Mouse (Mus musculus): ENCODE data around the gene Sfta2. TPM values are rescaled to one million over a fixed set of nuclear protein-coding genes. Genes with fewer than 3 reads are reported as not detected.

Gene Sfta2
- polyA plus RNA-seq, 1 experiment from 2014 or later: 10.6 TPM

DNA sequence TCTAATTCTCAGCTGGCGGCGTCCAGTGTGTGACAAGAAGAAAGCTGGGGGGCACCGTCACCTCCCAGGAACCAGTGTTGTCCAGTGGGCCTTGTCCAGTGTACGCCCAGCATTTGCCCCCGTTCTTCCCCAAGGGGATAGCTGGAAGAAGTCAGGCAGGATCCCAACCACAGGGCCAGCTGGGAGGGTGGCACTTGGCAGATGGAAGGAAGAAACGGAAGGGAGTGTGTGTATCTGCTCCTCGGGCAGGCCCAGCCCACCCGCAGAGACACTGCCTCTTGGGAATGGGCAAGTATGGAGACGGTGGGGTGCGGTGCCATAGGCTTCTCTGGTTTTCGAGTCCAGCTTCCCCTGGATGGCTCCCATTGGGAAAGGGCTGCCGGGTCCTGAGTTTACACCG is 80.6 kb downstream of the Sfta2 start:
- H3K27me3 ChIP-seq (replicated peaks): no peaks in the 10 kb centered on the region
- H3K4me3 ChIP-seq (replicated peaks): no peak overlapping the region
- 88% methylated on average over 13 of the region's 13 CpGs for WGBS
- no peak overlapping the region for H3K27ac ChIP-seq
- H3K9ac ChIP-seq: no peak overlapping the region
- no peak for ATAC-seq (ENCODE audit: insufficient read depth, low FRiP score, low read depth)
- H3K4me1 ChIP-seq: no peaks in the 10 kb centered on the region
- no peak overlapping the region for H3K4me2 ChIP-seq
- H3K9me3 ChIP-seq: no peaks in the 10 kb centered on the region
- H3K36me3 ChIP-seq: peaks cover 36% of the 10 kb centered on the region

- H3K27ac ChIP-seq: no peak overlapping the region
- no peaks in the 10 kb centered on the region for H3K9me3 ChIP-seq
- H3K9ac ChIP-seq: no peak overlapping the region
- no peak for ATAC-seq (ENCODE audit: insufficient read depth, low FRiP score, low read depth)
- no peaks in the 10 kb centered on the region for H3K27me3 ChIP-seq (replicated peaks)
- H3K4me1 ChIP-seq: no peaks in the 10 kb centered on the region
- H3K36me3 ChIP-seq: peaks cover 63% of the 10 kb centered on the region
- WGBS: 76% methylated on average over 9 of the region's 9 CpGs
- H3K4me2 ChIP-seq: no peak overlapping the region
- no peak overlapping the region for H3K4me3 ChIP-seq (replicated peaks)
Observed at GRCm38 (mm10) chr17:35685061-35685460, 83.7 kb downstream of the Sfta2 start.

DNA sequence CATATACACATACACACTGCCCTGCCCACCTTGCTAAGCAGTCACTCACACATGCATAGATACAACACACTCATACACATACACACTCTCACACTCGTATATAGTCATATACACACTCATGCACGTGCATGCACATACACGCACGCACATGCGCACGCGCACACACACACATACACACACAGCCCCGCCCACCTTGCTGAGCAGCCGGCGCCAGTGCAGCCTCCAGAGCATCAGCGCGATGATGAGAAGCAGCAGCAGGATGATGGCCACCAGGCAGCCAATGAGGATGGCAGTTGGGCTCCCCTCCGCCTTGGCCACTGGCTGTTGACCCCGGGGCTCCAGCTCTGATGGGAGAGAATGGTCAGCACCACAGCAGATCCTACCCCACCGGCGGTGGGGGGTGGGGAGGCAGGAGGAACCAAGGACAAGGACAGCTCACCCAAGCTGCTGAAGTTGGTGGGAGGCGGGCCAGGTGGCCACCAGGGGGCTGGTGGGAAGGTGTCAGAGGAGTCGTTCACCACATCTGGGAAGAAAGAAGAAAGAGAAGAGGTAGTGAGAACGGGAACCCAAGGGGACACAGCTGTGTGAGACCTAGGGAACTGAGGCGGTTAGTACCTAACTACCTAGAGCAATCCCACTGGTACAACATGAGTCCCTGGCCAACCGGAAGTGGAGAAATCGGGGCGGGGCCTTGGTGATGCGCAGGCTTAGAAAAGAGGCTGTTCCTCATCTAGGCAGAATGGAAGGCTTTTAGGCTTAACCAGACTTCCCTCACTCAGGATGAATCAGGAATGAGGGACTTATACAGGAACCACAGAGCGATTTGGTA is 87.2 kb downstream of the Sfta2 start:
- H3K9me3 ChIP-seq: no peaks in the 10 kb centered on the region
- 82% methylated on average over 25 of the region's 25 CpGs for WGBS
- H3K4me3 ChIP-seq (replicated peaks): no peak overlapping the region
- no peak overlapping the region for H3K9ac ChIP-seq
- H3K27me3 ChIP-seq (replicated peaks): no peaks in the 10 kb centered on the region
- no peaks in the 10 kb centered on the region for H3K4me1 ChIP-seq
- H3K36me3 ChIP-seq: peaks cover 81% of the 10 kb centered on the region
- H3K4me2 ChIP-seq: no peak overlapping the region
- H3K27ac ChIP-seq: no peak overlapping the region
- ATAC-seq (ENCODE audit: insufficient read depth, low FRiP score, low read depth): no peak

DNA sequence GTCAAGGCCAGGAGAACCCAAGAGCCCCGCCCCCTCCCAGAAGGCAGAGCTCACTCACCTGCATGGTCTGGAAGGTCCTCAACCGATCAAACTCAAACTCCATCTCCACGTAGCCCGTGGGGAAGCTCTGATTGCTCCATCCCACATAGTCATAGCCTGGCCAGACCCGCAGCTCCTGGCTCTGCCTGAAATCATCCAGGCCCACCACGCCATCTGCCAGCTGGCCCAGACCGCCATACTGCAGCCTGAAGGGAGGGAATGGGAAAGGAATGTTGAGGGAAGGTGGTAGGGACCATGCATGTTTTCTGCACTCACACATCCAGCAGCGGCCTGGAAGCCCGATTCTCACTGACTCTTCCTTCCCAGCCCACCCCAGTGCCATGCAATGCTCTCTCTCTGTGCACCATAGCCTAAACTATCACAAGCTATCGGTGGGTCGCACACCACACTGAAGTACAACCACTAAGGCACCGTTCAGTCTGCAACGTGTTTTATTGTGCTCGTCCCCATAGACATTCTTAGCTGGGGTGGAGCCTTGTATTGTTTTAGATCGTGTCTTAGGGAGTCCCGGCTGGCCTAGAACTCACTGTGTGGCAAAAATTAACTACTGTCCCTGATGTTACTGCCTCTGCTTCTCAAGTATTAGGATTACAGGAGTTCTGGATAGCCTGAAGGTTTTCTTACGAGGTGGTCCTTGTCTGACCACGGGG is 88.7 kb downstream of the Sfta2 start:
- WGBS: 91% methylated on average over 18 of the region's 18 CpGs

DNA sequence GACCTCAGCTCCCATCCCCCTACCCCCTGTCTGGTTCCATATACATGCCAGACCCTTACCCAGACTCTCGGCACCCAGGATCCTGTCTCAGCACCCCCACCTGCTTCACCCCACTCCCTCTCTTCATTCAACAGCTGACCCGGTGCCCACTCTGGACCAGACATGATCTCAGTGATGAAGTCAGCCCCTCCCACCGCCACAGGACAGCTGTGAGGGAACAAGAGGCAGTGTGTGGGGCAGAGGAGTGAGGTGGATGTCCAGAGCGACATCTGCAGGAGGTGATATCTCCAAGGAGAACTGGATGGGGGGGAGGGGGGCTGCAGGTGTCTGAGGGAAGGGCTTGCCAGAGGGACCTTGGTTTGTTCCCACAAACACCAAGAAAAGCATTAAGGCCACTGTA is 90.5 kb downstream of the Sfta2 start:
- Histone ChIP-seq H3K9me3 (no peaks in the 10 kb centered on the region), H3K4me2 (no peak overlapping the region), H3K4me3 (replicated peaks) (no peak overlapping the region), H3K27ac (no peak overlapping the region), H3K9ac (no peak overlapping the region), H3K27me3 (replicated peaks) (no peaks in the 10 kb centered on the region), H3K4me1 (0 out of 2 replicates have a peak, but pooled peaks cover 2% of the 10 kb centered on the region), H3K36me3 (peaks cover 74% of the 10 kb centered on the region)
- WGBS: 78% methylated on average over 4 of the region's 4 CpGs
- ATAC-seq (ENCODE audit: insufficient read depth, low FRiP score, low read depth): no peak

More for the DNA sequence above, 88.7 kb downstream of the Sfta2 start:
- Histone ChIP-seq H3K27ac (no peak overlapping the region), H3K4me3 (replicated peaks) (no peak overlapping the region), H3K27me3 (replicated peaks) (no peaks in the 10 kb centered on the region), H3K4me2 (no peak overlapping the region), H3K4me1 (no peaks in the 10 kb centered on the region), H3K9me3 (no peaks in the 10 kb centered on the region), H3K9ac (no peak overlapping the region), H3K36me3 (peaks cover 77% of the 10 kb centered on the region)
- ATAC-seq (ENCODE audit: insufficient read depth, low FRiP score, low read depth): no peak

DNA sequence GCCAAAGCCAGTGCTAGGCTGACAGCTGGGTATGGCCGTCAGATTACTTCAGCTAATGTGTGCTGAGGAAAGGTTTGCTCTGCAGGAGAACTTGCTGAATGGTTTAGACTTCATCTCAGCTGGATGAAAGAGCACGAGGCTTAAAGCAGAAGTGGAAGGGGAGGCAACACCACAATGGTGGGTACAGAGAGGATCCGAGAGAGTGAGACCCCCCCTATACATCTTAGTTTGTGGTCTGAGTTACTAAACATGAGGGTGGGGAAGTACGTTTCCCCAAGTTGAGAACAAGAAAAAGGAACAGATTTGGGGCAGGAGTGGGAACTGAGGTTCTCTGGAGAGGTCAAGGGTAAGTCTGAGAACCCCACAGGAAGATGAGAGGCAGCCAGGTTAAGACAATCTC is 91.0 kb downstream of the Sfta2 start:
- ATAC-seq (ENCODE audit: insufficient read depth, low FRiP score, low read depth): no peak
- 70% methylated on average over 4 of the region's 4 CpGs for WGBS
- Histone ChIP-seq H3K9ac (no peak overlapping the region), H3K27me3 (replicated peaks) (no peaks in the 10 kb centered on the region), H3K4me2 (no peak overlapping the region), H3K4me3 (replicated peaks) (no peak overlapping the region), H3K27ac (no peak overlapping the region), H3K4me1 (peaks cover 7% of the 10 kb centered on the region), H3K36me3 (peaks cover 69% of the 10 kb centered on the region), H3K9me3 (no peaks in the 10 kb centered on the region)

- no peaks in the 10 kb centered on the region for H3K27me3 ChIP-seq (replicated peaks)
- H3K4me3 ChIP-seq (replicated peaks): no peak overlapping the region
- H3K9ac ChIP-seq: no peak overlapping the region
- no peak for ATAC-seq (ENCODE audit: insufficient read depth, low FRiP score, low read depth)
- no peaks in the 10 kb centered on the region for H3K9me3 ChIP-seq
- no peak overlapping the region for H3K27ac ChIP-seq
- peaks cover 53% of the 10 kb centered on the region for H3K36me3 ChIP-seq
- peaks cover 20% of the 10 kb centered on the region for H3K4me1 ChIP-seq
- H3K4me2 ChIP-seq: no peak overlapping the region
- WGBS: 83% methylated on average over 5 of the region's 5 CpGs
Observed at GRCm38 (mm10) chr17:35693906-35694305, 92.6 kb downstream of the Sfta2 start.

GRCm38 (mm10) chr17:35695289-35695688 is 93.9 kb downstream of the Sfta2 start:
- Histone ChIP-seq H3K9ac (no peak overlapping the region), H3K9me3 (no peaks in the 10 kb centered on the region), H3K36me3 (peaks cover 43% of the 10 kb centered on the region), H3K27ac (no peak overlapping the region), H3K4me3 (replicated peaks) (no peak overlapping the region), H3K4me2 (no peak overlapping the region), H3K27me3 (replicated peaks) (no peaks in the 10 kb centered on the region), H3K4me1 (peaks cover 31% of the 10 kb centered on the region)
- ATAC-seq (ENCODE audit: insufficient read depth, low FRiP score, low read depth): no peak
- 87% methylated on average over 2 of the region's 2 CpGs for WGBS

DNA sequence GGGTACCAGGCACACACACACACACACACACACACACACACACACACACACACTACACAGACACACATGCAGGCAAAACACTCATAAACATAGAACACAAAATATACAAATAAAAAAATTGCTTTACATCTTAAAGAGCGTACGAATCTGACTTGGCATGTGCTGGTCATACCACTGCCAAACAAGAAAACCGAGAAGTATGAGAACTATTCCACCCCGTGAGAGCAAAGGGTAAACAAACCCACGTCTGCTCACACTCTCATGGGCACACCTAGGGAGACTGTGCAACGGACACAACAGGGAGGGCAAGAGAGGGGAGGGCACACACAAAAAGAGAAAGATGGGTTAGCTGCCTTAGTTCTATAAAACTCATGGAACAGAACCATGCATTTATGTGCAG is 95.3 kb downstream of the Sfta2 start:
- WGBS: 25% methylated on average over 6 of the region's 6 CpGs
- H3K4me1 ChIP-seq: peaks cover 33% of the 10 kb centered on the region
- H3K9ac ChIP-seq: no peak overlapping the region
- H3K4me3 ChIP-seq (replicated peaks): peak overlapping the region; percentile 37
- H3K27ac ChIP-seq: peak overlapping the region; percentile 99; the same call in 1 of the 2 replicates
- H3K27me3 ChIP-seq (replicated peaks): no peaks in the 10 kb centered on the region
- peak overlapping the region; percentile 81 for H3K4me2 ChIP-seq
- H3K9me3 ChIP-seq: no peaks in the 10 kb centered on the region
- ATAC-seq (ENCODE audit: insufficient read depth, low FRiP score, low read depth): no peak
- peaks cover 31% of the 10 kb centered on the region for H3K36me3 ChIP-seq

GRCm38 (mm10) chr17:35697429-35697758 is 96.0 kb downstream of the Sfta2 start:
- 11% methylated on average over 1 of the region's 1 CpGs for WGBS
- Histone ChIP-seq H3K9me3 (no peaks in the 10 kb centered on the region), H3K4me3 (replicated peaks) (peak overlapping the region; percentile 37), H3K4me1 (peaks cover 40% of the 10 kb centered on the region), H3K36me3 (peaks cover 24% of the 10 kb centered on the region), H3K27me3 (replicated peaks) (no peaks in the 10 kb centered on the region), H3K9ac (0 out of 2 replicates have a peak overlapping the region, but pooled peaks have one; percentile 29), H3K27ac (peak overlapping the region; percentile 99), H3K4me2 (peak overlapping the region; percentile 81)
- no peak for ATAC-seq (ENCODE audit: insufficient read depth, low FRiP score, low read depth)

- ATAC-seq (ENCODE audit: insufficient read depth, low FRiP score, low read depth): peak; percentile 45
- peak overlapping the region; percentile 81 for H3K4me2 ChIP-seq
- no peaks in the 10 kb centered on the region for H3K27me3 ChIP-seq (replicated peaks)
- H3K9me3 ChIP-seq: no peaks in the 10 kb centered on the region
- WGBS: 5% methylated on average over 16 of the region's 16 CpGs
- H3K4me3 ChIP-seq (replicated peaks): peak overlapping the region; percentile 37
- peak overlapping the region; percentile 29; the same call in 1 of the 2 replicates for H3K9ac ChIP-seq
- H3K4me1 ChIP-seq: peaks cover 43% of the 10 kb centered on the region
- H3K36me3 ChIP-seq: peaks cover 19% of the 10 kb centered on the region
- peak overlapping the region; percentile 99 for H3K27ac ChIP-seq
Observed at GRCm38 (mm10) chr17:35697759-35698500, 96.6 kb downstream of the Sfta2 start.

GRCm38 (mm10) chr17:35698501-35698883 is 97.1 kb downstream of the Sfta2 start:
- 23% methylated on average over 5 of the region's 5 CpGs for WGBS
- no peaks in the 10 kb centered on the region for H3K27me3 ChIP-seq (replicated peaks)
- peaks cover 13% of the 10 kb centered on the region for H3K36me3 ChIP-seq
- H3K4me3 ChIP-seq (replicated peaks): peak overlapping the region; percentile 37
- H3K4me1 ChIP-seq: peaks cover 46% of the 10 kb centered on the region
- peak overlapping the region; percentile 81 for H3K4me2 ChIP-seq
- H3K9me3 ChIP-seq: no peaks in the 10 kb centered on the region
- no peak for ATAC-seq (ENCODE audit: insufficient read depth, low FRiP score, low read depth)
- H3K9ac ChIP-seq: no peak overlapping the region
- peak overlapping the region; percentile 99 for H3K27ac ChIP-seq

Data from stomach, embryonic 15.5 days (tissue).